Mouse (Mus musculus): ENCODE data around the gene Foxn3. TPM values are rescaled to one million over a fixed set of nuclear protein-coding genes. Genes with fewer than 3 reads are reported as not detected.

Gene Foxn3
- polyA plus RNA-seq, 1 experiment = 61.0 TPM

- no peak overlapping the region for H3K4me3 ChIP-seq (ENCODE audit: low read depth, low read length)
- no peak for TF ChIP-seq CTCF (IDR thresholded peaks at IDR 0.05; ENCODE audit: low read depth, low read length)
- TF ChIP-seq POLR2A (IDR thresholded peaks at IDR 0.05; ENCODE audit: insufficient read depth, low read length) = no peak
- TF ChIP-seq EP300 (IDR thresholded peaks at IDR 0.05; ENCODE audit: insufficient read depth, low read depth, low read length) = no peak
- no peak overlapping the region for H3K9ac ChIP-seq (ENCODE audit: low read depth, poor library complexity, severe bottlenecking)
- no peaks in the 10 kb centered on the region for H3K27me3 ChIP-seq (ENCODE audit: control insufficient read depth, insufficient read depth, low read length, poor library complexity, severe bottlenecking)
- no peaks in the 10 kb centered on the region for H3K9me3 ChIP-seq (replicated peaks; ENCODE audit: control insufficient read depth, insufficient read depth, low read length, poor library complexity, severe bottlenecking)
- H3K36me3 ChIP-seq (ENCODE audit: control insufficient read depth, insufficient read depth, low read length, poor library complexity, severe bottlenecking) = no peaks in the 10 kb centered on the region
- no peak overlapping the region for H3K27ac ChIP-seq (ENCODE audit: insufficient read depth, low read length)
- no peaks in the 10 kb centered on the region for H3K4me1 ChIP-seq (ENCODE audit: control insufficient read depth, insufficient read depth, low read length)
These were observed 244.2 kb downstream of the Foxn3 start for GRCm38 (mm10) chr12:99319171-99319570.

- Histone ChIP-seq H3K27ac (ENCODE audit: insufficient read depth, low read length) (no peak overlapping the region), H3K9ac (ENCODE audit: low read depth, poor library complexity, severe bottlenecking) (no peak overlapping the region), H3K36me3 (ENCODE audit: control insufficient read depth, insufficient read depth, low read length, poor library complexity, severe bottlenecking) (no peaks in the 10 kb centered on the region), H3K9me3 (replicated peaks; ENCODE audit: control insufficient read depth, insufficient read depth, low read length, poor library complexity, severe bottlenecking) (no peaks in the 10 kb centered on the region), H3K4me3 (ENCODE audit: low read depth, low read length) (no peak overlapping the region), H3K4me1 (ENCODE audit: control insufficient read depth, insufficient read depth, low read length) (no peaks in the 10 kb centered on the region), H3K27me3 (ENCODE audit: control insufficient read depth, insufficient read depth, low read length, poor library complexity, severe bottlenecking) (no peaks in the 10 kb centered on the region)
- TF ChIP-seq CTCF (IDR thresholded peaks at IDR 0.05; ENCODE audit: low read depth, low read length) (no peak), EP300 (IDR thresholded peaks at IDR 0.05; ENCODE audit: insufficient read depth, low read depth, low read length) (no peak), POLR2A (IDR thresholded peaks at IDR 0.05; ENCODE audit: insufficient read depth, low read length) (no peak)
These were observed 247.5 kb downstream of the Foxn3 start for GRCm38 (mm10) chr12:99315931-99316330.

- Histone ChIP-seq H3K27me3 (ENCODE audit: control insufficient read depth, insufficient read depth, low read length, poor library complexity, severe bottlenecking) (no peaks in the 10 kb centered on the region), H3K4me3 (ENCODE audit: low read depth, low read length) (no peak overlapping the region), H3K9ac (ENCODE audit: low read depth, poor library complexity, severe bottlenecking) (no peak overlapping the region), H3K36me3 (ENCODE audit: control insufficient read depth, insufficient read depth, low read length, poor library complexity, severe bottlenecking) (no peaks in the 10 kb centered on the region), H3K27ac (ENCODE audit: insufficient read depth, low read length) (no peak overlapping the region), H3K4me1 (ENCODE audit: control insufficient read depth, insufficient read depth, low read length) (no peaks in the 10 kb centered on the region), H3K9me3 (replicated peaks; ENCODE audit: control insufficient read depth, insufficient read depth, low read length, poor library complexity, severe bottlenecking) (no peaks in the 10 kb centered on the region)
- TF ChIP-seq POLR2A (IDR thresholded peaks at IDR 0.05; ENCODE audit: insufficient read depth, low read length) = no peak
- TF ChIP-seq EP300 (IDR thresholded peaks at IDR 0.05; ENCODE audit: insufficient read depth, low read depth, low read length) = no peak
- no peak for TF ChIP-seq CTCF (IDR thresholded peaks at IDR 0.05; ENCODE audit: low read depth, low read length)
These were observed 248.6 kb downstream of the Foxn3 start for GRCm38 (mm10) chr12:99314817-99315216.

- Histone ChIP-seq H3K9ac (ENCODE audit: low read depth, poor library complexity, severe bottlenecking) (no peak overlapping the region), H3K4me1 (ENCODE audit: control insufficient read depth, insufficient read depth, low read length) (peaks cover 2% of the 10 kb centered on the region), H3K36me3 (ENCODE audit: control insufficient read depth, insufficient read depth, low read length, poor library complexity, severe bottlenecking) (no peaks in the 10 kb centered on the region), H3K27me3 (ENCODE audit: control insufficient read depth, insufficient read depth, low read length, poor library complexity, severe bottlenecking) (no peaks in the 10 kb centered on the region), H3K27ac (ENCODE audit: insufficient read depth, low read length) (no peak overlapping the region), H3K9me3 (replicated peaks; ENCODE audit: control insufficient read depth, insufficient read depth, low read length, poor library complexity, severe bottlenecking) (no peaks in the 10 kb centered on the region), H3K4me3 (ENCODE audit: low read depth, low read length) (no peak overlapping the region)
- no peak for TF ChIP-seq POLR2A (IDR thresholded peaks at IDR 0.05; ENCODE audit: insufficient read depth, low read length)
- no peak for TF ChIP-seq CTCF (IDR thresholded peaks at IDR 0.05; ENCODE audit: low read depth, low read length)
- TF ChIP-seq EP300 (IDR thresholded peaks at IDR 0.05; ENCODE audit: insufficient read depth, low read depth, low read length) = no peak
These were observed 252.1 kb downstream of the Foxn3 start for GRCm38 (mm10) chr12:99311303-99311702.

GRCm38 (mm10) chr12:99309937-99310336, 253.4 kb downstream of the Foxn3 start:
- H3K4me1 ChIP-seq (ENCODE audit: control insufficient read depth, insufficient read depth, low read length) = peaks cover 4% of the 10 kb centered on the region

GRCm38 (mm10) chr12:99308541-99309089, 254.8 kb downstream of the Foxn3 start:
- no peak overlapping the region for H3K9ac ChIP-seq (ENCODE audit: low read depth, poor library complexity, severe bottlenecking)
- no peaks in the 10 kb centered on the region for H3K36me3 ChIP-seq (ENCODE audit: control insufficient read depth, insufficient read depth, low read length, poor library complexity, severe bottlenecking)
- H3K4me3 ChIP-seq (ENCODE audit: low read depth, low read length) = no peak overlapping the region
- H3K9me3 ChIP-seq (replicated peaks; ENCODE audit: control insufficient read depth, insufficient read depth, low read length, poor library complexity, severe bottlenecking) = no peaks in the 10 kb centered on the region
- H3K27ac ChIP-seq (ENCODE audit: insufficient read depth, low read length) = no peak overlapping the region
- TF ChIP-seq POLR2A (IDR thresholded peaks at IDR 0.05; ENCODE audit: insufficient read depth, low read length) = no peak
- TF ChIP-seq EP300 (IDR thresholded peaks at IDR 0.05; ENCODE audit: insufficient read depth, low read depth, low read length) = no peak
- TF ChIP-seq CTCF (IDR thresholded peaks at IDR 0.05; ENCODE audit: low read depth, low read length) = no peak
- no peaks in the 10 kb centered on the region for H3K27me3 ChIP-seq (ENCODE audit: control insufficient read depth, insufficient read depth, low read length, poor library complexity, severe bottlenecking)
- peaks cover 7% of the 10 kb centered on the region for H3K4me1 ChIP-seq (ENCODE audit: control insufficient read depth, insufficient read depth, low read length)

More at GRCm38 (mm10) chr12:99309937-99310336, 253.4 kb downstream of the Foxn3 start:
- Histone ChIP-seq H3K9me3 (replicated peaks; ENCODE audit: control insufficient read depth, insufficient read depth, low read length, poor library complexity, severe bottlenecking) (no peaks in the 10 kb centered on the region), H3K4me3 (ENCODE audit: low read depth, low read length) (no peak overlapping the region), H3K9ac (ENCODE audit: low read depth, poor library complexity, severe bottlenecking) (no peak overlapping the region), H3K27ac (ENCODE audit: insufficient read depth, low read length) (no peak overlapping the region), H3K36me3 (ENCODE audit: control insufficient read depth, insufficient read depth, low read length, poor library complexity, severe bottlenecking) (no peaks in the 10 kb centered on the region), H3K27me3 (ENCODE audit: control insufficient read depth, insufficient read depth, low read length, poor library complexity, severe bottlenecking) (no peaks in the 10 kb centered on the region)
- no peak for TF ChIP-seq POLR2A (IDR thresholded peaks at IDR 0.05; ENCODE audit: insufficient read depth, low read length)
- no peak for TF ChIP-seq EP300 (IDR thresholded peaks at IDR 0.05; ENCODE audit: insufficient read depth, low read depth, low read length)
- TF ChIP-seq CTCF (IDR thresholded peaks at IDR 0.05; ENCODE audit: low read depth, low read length) = no peak

Data from ES-Bruce4 (cell line).